Mouse (Mus musculus): Measurements from ENCODE around the gene Rgs9. TPM values are rescaled to one million over a fixed set of nuclear protein-coding genes. Genes with fewer than 3 reads are reported as not detected.

Rgs9 gene
- polyA plus RNA-seq, 1 experiment, result 15.5 TPM

DNA sequence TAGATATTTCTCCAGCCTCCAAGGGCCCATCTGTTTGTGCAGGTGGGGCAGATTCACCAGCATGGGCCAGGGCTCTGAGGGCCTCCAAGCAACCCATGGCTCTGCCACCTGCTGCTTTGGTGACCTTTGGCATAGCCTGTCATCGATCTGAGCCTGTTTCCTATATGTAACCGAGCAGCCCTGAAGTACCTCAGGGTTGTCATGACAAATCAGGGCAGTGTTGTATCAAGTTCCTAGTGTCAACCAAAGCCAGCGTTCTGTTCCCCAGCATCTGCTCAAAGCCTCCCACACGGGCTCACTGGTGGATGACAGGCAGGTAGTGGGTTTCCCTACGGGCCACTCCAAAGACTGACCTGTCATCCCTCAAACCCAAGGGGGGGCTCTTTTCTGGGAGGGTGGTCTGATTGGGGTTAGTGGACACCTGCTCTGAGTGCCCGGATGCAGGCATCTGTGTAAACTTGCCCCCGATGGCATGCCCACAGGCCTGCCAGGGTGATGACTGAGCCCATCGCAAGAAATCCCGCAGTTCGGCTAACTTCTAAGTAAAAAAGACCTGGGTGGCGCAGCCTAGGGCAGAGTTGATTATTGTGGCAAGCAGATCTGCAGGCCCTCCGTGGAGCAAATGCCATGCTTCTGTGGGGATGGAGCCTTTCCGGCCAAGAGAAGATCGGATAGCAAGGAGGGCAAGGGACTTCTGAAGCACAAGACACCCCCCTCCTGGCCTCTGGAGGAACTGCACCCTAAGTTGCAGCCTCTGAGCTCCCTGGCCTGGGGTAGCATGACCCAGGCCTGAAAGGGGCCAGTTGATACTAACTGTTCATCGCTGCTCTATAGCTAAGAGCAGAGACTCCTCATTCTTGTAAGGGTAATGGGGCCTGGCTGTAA is 105.0 kb downstream of the Rgs9 start:
- TF ChIP-seq CTCF (IDR thresholded peaks at IDR 0.05; ENCODE audit: borderline replicate concordance, extremely low read depth, insufficient read depth, insufficient read length) (peak; percentile 95), POLR2A (IDR thresholded peaks at IDR 0.05; ENCODE audit: borderline replicate concordance, extremely low read depth, insufficient read depth, insufficient read length, poor library complexity, severe bottlenecking) (no peak)
- peak; percentile 90 for DNase-seq (ENCODE audit: low read depth)

DNA sequence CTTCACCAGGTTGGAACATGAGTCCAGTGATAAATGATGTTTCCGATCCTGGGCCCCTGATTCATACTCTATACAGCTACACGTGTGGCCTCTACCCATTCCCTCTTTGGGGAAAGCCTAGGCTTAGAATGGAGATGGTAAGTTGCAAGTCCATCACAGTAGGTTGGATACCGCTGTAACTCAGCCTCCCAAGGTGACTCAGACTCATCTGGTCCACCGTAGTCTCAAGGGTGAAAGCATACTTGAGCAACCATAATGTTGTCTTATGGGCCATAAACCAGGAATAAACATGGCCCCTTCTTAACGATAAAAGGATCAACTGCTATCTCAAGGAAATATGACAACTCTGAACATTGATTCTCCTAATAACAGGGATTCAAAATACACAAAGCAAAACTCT is 109.7 kb downstream of the Rgs9 start:
- TF ChIP-seq POLR2A (IDR thresholded peaks at IDR 0.05; ENCODE audit: borderline replicate concordance, extremely low read depth, insufficient read depth, insufficient read length, poor library complexity, severe bottlenecking) (no peak), CTCF (IDR thresholded peaks at IDR 0.05; ENCODE audit: borderline replicate concordance, extremely low read depth, insufficient read depth, insufficient read length) (no peak)
- no peak for DNase-seq (ENCODE audit: low read depth)

DNA sequence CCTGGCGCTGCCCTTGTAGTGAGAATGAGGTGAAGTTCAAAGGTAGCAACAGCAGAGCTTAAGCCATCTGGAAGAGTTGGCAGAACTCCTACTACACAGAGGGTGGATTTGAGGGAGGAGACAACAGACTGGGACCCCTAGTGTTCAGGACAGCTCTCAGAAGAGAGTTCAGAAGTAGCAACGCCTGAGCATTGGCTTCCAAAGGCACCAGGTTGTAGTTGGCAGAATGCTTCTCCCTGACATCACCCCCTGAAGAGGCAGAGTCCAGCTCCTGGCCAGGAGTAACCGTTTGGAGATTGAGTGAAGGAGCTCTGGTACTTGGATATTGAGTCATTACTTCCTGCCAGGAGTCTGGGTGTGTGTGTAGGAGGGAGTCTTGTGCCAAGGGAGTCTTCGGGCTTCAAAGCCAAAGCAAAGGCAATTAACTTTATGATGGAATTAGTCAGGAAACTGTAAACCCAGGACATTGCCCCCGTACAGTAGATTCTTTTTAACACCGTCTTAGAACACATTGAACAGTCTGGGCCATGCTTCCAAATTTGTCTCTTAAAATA is 110.2 kb downstream of the Rgs9 start:
- no peak for TF ChIP-seq POLR2A (IDR thresholded peaks at IDR 0.05; ENCODE audit: borderline replicate concordance, extremely low read depth, insufficient read depth, insufficient read length, poor library complexity, severe bottlenecking)
- no peak for TF ChIP-seq CTCF (IDR thresholded peaks at IDR 0.05; ENCODE audit: borderline replicate concordance, extremely low read depth, insufficient read depth, insufficient read length)
- no peak for DNase-seq (ENCODE audit: low read depth)

GRCm38 (mm10) chr11:109181118-109181517 is 116.8 kb downstream of the Rgs9 start:
- no peak for DNase-seq (ENCODE audit: low read depth)
- TF ChIP-seq POLR2A (IDR thresholded peaks at IDR 0.05; ENCODE audit: borderline replicate concordance, extremely low read depth, insufficient read depth, insufficient read length, poor library complexity, severe bottlenecking) (no peak), CTCF (IDR thresholded peaks at IDR 0.05; ENCODE audit: borderline replicate concordance, extremely low read depth, insufficient read depth, insufficient read length) (no peak)

DNA sequence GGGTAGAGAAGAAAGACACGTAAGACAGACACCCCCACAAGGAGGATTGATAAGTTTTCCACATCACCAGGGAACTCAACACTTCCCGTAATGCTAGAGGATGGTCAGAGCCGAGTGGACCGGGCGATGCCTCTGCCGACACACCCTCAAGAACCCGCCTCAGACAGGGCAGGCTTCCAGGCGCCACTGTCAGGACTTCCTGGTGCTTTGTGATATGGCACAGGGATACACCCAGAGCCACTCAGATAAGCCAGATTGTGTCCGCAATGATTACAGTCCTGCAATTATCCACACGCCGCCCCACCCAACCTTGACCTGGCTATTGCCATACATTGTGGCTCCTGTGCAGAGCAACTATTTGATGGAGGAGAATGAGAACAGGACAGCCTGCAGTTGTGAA is 117.6 kb downstream of the Rgs9 start:
- DNase-seq (ENCODE audit: low read depth), result no peak
- TF ChIP-seq POLR2A (IDR thresholded peaks at IDR 0.05; ENCODE audit: borderline replicate concordance, extremely low read depth, insufficient read depth, insufficient read length, poor library complexity, severe bottlenecking) (no peak), CTCF (IDR thresholded peaks at IDR 0.05; ENCODE audit: borderline replicate concordance, extremely low read depth, insufficient read depth, insufficient read length) (no peak)

- DNase-seq (ENCODE audit: low read depth), result peak; percentile 80
These were observed 119.0 kb downstream of the Rgs9 start for GRCm38 (mm10) chr11:109178788-109179518.

DNA sequence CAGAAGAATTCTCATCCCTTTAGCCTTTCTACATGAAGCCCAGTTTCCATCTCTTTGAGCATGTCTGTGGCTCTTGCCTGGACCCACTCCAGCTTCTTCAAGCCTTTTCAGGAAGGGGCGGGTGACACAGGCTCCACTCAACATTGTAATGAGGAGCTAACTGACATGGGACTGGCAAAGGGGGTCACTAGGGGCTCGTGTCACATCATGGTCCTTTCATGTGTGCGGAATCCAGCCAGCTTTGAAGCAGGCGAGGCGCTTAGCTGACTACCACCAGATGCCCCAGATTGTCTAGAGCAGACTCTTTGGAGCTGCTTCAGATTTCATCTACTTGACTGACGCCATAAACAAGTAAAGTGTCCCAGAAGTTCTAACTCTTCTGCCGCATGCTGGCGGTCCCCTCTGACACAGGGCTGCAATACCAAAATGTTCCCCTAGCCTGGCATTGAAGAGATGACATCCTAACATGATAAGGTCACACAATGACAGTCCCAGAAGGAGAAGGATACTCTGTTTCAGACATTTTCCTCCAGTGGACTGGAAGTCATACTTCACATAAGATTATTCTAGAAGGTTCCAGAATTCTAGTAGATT is 122.5 kb downstream of the Rgs9 start:
- TF ChIP-seq CTCF (IDR thresholded peaks at IDR 0.05; ENCODE audit: borderline replicate concordance, extremely low read depth, insufficient read depth, insufficient read length) (no peak), POLR2A (IDR thresholded peaks at IDR 0.05; ENCODE audit: borderline replicate concordance, extremely low read depth, insufficient read depth, insufficient read length, poor library complexity, severe bottlenecking) (no peak)

More at GRCm38 (mm10) chr11:109178788-109179518, 119.0 kb downstream of the Rgs9 start:
- TF ChIP-seq CTCF (IDR thresholded peaks at IDR 0.05; ENCODE audit: borderline replicate concordance, extremely low read depth, insufficient read depth, insufficient read length) (peak; percentile 74; the same call in 1 of the 2 replicates), POLR2A (IDR thresholded peaks at IDR 0.05; ENCODE audit: borderline replicate concordance, extremely low read depth, insufficient read depth, insufficient read length, poor library complexity, severe bottlenecking) (no peak)

More for the DNA sequence above, 122.5 kb downstream of the Rgs9 start:
- DNase-seq (ENCODE audit: low read depth), result no peak

Other genes starting within 250 kb of the Rgs9 start
- not detected in 2 replicates for gene E030025P04Rik, start 153.8 kb downstream of the Rgs9 start, polyA plus RNA-seq (2012; rRNA removed)
- 26.3 and 30.9 TPM in 2 replicates for gene Gna13, start 64.7 kb upstream of the Rgs9 start, polyA plus RNA-seq (2012; rRNA removed)
- 0.03 TPM in 1 of 2 replicates, not detected in the other for gene 9930022D16Rik, start 115.8 kb upstream of the Rgs9 start, polyA plus RNA-seq (2012; rRNA removed)
- gene Amz2, start 127.8 kb upstream of the Rgs9 start, polyA plus RNA-seq (2012; rRNA removed), result 183 and 185 TPM in 2 replicates
- 5.2 and 5.3 TPM in 2 replicates for gene Arsg, start 175.2 kb upstream of the Rgs9 start, polyA plus RNA-seq (2012; rRNA removed)
- gene Slc16a6, start 175.5 kb upstream of the Rgs9 start, polyA plus RNA-seq (2012; rRNA removed), result 1.4 and 3.2 TPM in 2 replicates

Data from brain, embryonic 14.5 days (tissue).